Mouse (Mus musculus) A20 (cell line): ENCODE data around the gene Ptdss2.

ENCODE experiments used
- DNase-seq: peaks from one replicate; pipeline ENCODE4 v3.0.0-alpha.2; 2011; ENCODE audit warnings: low read depth, low spot score

Gene Ptdss2

DNA sequence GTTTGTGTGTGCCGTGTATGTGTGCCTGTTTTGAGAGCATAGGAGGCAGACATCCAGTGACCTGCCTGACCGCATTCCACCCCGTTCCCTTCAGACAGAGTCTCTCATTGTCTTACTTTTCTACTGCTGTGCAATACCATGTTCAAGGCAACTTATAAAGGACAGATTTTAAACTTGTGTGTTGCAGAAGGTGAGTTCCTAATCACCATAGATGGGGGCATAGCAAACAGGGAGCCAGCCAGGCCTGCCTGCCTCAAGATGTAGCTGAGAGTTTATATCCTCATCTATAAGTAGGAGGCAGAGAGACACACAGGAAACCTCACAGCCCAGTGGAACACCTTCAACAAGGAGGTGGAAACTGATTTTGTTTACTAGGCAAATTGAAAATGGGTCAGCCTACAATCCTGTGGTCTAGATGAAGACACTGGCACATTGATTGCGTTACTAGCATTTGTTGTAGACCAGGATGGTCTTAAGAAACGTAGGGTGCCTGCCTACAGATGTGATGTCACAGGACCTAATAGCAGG is 51.2 kb downstream of the Ptdss2 start:
- DNase-seq = no peak

DNA sequence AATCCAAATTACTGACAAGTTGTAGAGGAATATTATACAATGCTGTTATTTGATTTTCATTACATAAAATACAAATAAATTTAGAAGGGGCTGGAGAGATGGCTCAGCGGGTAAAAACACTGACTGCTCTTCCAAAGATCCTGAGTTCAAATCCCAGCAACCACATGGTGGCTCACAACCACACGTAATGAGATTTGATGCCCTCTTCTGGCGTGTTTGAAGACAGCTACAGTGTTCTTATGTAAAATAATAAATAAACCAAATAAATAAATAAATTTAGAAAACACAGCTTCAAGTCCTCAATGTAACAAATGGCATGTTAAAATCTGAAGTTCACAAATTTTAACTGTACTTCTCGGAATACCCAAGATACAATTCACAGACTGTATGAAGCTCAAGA is 52.9 kb downstream of the Ptdss2 start:
- peak; percentile 40 for DNase-seq

- DNase-seq = peak; percentile 88
Observed at GRCm38 (mm10) chr7:141176173-141176572, 54.0 kb downstream of the Ptdss2 start.

DNA sequence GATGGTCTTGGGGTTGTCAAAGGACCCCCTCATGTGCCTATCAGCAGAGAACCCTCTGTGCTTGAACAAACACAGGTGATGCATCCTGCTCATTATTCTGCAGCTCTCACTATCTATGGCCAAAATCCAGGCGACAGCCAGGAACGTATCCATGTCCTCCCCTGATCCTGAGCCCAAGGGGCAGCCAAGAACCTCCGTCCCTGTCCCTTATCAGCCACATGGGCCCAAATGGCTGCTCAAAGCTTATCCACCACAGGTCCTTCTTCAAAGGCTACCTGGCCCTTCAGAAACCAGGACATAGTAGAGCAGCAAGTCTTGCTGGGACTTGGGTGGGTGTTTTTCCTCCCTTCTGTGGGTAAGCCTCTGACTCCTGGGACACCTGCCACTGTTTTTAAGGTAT is 66.0 kb downstream of the Ptdss2 start:
- no peak for DNase-seq

- no peak for DNase-seq
Observed at GRCm38 (mm10) chr7:141188733-141189132, 66.6 kb downstream of the Ptdss2 start.

DNA sequence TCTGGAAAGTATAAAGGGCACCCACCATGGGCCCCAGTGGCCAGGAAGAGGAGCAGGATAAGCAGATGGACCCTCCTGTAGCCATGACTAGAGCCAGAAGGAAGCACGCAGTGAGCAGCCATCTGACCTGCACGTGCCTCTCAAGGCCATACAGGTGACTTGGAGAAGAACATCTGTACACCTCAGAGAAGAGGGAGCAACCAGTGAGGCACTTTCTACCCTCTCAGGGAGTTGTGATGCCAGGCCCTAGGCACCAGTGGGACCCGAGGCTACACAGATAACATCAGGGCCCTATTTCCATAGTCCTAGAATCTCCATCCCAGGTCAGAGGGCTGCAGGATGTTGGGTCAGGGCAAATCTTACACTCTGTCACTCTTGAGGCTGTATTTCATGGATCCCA is 68.0 kb downstream of the Ptdss2 start:
- DNase-seq = no peak

GRCm38 (mm10) chr7:141191036-141191435 is 68.9 kb downstream of the Ptdss2 start:
- DNase-seq = no peak

DNA sequence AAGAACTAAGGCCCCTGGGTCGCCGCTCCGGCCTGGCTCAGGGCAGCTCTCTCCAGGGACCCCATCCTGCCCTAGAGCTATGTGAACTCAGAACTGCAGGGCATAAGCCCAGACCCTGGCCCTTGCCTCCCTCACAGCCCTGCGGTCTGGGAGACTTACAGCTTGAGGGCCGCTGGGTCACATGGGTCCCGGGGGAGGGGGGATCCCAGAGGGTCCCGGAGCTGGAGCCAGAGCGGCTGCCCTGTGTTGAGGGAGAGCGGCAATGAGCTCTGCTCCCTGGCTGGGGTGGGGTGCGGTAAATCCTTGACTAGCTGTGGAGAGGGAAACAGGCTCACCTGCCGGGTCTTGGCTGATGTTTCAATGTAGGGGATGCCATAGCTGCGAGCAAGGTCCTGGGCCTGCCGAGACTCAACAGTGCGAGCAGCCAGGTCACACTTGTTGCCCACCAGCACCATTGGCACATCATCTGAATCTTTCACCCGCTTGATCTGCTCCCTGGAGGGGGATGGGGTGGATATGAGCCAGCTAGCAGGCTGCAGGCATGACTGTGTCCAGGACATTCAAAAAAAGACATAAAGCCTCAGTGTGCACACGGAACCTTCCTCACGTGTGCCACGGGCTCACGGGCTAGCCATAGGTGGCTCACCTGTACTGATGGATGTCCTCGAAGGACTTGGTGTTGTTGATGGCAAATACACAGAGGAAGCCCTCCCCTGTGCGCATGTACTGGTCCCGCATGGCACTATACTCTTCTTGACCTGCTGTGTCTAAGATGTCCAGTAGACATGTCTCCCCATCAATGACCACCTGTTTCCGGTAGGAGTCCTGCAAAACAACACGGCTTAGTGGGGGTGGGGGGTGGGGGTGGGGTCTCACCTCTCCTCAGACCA is 69.9 kb downstream of the Ptdss2 start:
- DNase-seq = no peak

GRCm38 (mm10) chr7:141192776-141193347 is 70.7 kb downstream of the Ptdss2 start:
- no peak for DNase-seq

DNA sequence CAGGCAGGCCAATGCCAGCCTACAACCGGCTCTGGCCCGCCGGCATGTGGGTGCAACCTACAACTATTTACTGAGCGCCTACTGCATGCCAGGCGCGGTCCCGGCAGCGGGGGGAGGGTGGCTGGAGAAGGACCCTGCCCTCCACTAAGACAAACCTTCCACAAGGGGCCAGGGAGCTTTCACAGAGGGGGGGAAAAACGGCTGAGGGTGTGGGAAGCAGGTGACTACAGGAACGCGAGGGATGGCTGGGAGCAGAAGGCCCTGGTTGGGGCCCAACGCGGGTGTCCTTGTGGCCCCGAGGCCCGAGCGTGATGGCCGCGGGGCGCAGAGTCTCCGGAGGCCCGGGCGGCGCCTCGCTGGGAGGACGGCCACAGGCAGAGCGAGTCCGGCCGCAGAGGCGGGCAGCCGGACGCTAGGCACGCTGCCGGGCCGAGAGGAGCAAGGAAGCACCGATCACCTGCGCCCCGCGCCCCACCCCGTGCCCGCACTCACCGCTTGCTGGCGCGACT is 71.2 kb downstream of the Ptdss2 start:
- peak; percentile 69 for DNase-seq

DNA sequence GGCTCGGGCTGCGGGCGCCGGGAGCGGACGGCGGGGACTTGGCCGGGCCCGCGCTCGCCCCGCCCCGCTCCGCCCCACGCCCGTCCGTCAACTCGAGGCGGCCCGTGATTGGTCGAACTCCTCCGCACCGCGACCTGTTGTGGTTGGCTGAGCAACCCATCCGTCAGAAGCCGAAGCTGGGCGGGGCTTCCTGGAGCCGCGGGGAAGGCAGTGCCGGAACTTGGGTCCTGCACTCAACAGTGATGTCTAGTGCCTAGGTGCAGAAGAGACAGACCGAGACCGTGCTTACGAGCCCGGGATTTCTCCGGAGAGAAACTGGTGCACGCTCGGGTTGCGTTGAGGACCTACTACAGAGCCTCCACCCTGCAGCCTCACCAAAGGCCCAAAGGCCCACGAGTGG is 71.8 kb downstream of the Ptdss2 start, which contains the start of the genes Hras and Lrrc56:
TSS of gene Hras (minus strand) at position 58 of the 400 bp plus-strand sequence.
TSS of gene Lrrc56 (plus strand) at position 210 of the 400 bp plus-strand sequence.
- peak; percentile 99 for DNase-seq

DNA sequence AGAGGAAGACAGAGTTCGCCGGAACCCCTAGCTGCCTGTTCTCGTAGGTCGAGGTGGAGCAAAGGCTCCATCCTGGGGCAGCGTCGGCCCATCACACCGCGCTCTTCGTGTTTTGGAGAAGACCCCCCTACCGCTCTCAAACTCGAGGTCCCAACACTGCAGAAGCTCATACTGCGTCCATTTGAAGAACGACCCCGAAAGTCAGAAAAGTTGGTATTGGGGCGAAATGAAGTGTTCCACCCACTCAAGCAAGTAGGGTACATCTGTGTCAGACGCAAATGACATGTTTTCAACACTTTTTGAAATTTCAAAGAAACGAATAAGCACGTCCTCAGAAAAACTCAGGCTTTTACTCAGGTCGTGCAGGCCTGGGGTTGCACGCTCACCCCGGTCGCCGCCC is 72.2 kb downstream of the Ptdss2 start:
- DNase-seq = no peak

- peak; percentile 98 for DNase-seq
Observed at GRCm38 (mm10) chr7:141194830-141195229, 72.6 kb downstream of the Ptdss2 start.

DNA sequence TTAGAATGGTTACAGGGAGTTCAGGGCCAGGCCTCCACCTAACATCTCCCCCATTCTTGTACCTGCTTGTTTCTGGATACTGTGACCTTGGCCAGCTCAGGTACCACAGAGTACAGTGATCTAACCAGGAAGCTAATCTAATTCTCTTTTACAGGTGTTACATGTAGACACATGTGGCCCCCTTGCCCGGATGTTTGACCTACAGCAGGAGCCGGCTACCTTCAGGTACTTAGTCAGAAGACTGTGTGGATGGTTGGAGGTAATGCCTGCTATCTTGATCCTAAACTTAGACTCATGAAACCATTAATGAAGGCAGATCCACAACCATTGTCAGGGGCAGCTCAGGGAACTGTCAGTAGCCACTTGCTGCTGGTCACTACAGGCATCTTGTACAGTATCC is 73.6 kb downstream of the Ptdss2 start:
- no peak for DNase-seq

DNA sequence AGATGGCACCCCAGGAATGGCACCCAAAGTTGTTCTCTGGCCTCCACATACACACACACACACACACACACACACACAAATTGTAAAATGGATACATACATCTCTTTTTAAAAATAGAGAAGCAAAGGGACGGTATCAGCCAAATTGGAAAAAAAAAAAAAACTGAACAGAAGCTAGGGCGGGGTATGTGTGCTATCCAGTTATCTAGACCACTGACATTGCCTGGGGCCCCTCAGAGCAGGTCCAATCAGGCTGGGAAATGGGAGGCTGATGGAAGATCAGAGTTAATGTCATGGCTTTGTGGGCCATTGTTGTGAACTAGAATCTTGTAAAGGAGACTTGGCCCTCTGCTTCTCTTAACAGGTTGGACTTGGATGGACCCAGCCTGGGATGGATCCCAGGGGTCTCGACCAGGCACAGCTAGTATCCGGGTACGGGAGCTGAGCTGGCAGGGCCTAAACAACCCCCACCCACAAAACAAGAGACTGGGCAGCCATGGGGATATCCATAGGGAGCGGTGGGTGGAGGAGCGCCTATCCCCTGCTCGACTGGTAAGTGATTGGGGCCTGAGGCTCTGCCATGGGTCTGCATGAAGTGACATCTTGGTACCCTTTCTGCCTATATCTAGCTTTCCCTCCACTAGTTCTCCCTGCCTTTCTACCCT is 74.6 kb downstream of the Ptdss2 start:
- no peak for DNase-seq

- DNase-seq = no peak
Observed at GRCm38 (mm10) chr7:141198121-141198520, 75.9 kb downstream of the Ptdss2 start.

- no peak for DNase-seq
Observed at GRCm38 (mm10) chr7:141204546-141204945, 82.4 kb downstream of the Ptdss2 start.

DNA sequence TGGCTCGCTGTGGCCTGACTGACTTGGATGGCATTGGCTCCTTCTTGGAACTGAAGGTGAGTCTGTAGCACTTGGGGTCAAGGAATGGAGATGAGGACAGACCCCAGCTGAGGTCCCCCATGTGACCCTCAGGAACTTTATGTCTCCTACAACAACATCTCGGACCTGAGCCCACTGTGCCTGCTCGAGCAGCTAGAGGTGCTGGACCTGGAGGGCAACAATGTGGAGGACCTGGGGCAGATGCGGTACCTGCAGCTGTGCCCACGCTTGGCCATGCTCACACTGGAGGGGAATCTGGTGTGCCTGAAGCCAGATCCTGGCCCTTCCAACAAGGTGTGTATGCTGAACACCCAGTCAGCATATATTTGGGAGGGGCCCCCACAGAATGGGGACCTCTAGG is 83.3 kb downstream of the Ptdss2 start:
- DNase-seq = no peak

DNA sequence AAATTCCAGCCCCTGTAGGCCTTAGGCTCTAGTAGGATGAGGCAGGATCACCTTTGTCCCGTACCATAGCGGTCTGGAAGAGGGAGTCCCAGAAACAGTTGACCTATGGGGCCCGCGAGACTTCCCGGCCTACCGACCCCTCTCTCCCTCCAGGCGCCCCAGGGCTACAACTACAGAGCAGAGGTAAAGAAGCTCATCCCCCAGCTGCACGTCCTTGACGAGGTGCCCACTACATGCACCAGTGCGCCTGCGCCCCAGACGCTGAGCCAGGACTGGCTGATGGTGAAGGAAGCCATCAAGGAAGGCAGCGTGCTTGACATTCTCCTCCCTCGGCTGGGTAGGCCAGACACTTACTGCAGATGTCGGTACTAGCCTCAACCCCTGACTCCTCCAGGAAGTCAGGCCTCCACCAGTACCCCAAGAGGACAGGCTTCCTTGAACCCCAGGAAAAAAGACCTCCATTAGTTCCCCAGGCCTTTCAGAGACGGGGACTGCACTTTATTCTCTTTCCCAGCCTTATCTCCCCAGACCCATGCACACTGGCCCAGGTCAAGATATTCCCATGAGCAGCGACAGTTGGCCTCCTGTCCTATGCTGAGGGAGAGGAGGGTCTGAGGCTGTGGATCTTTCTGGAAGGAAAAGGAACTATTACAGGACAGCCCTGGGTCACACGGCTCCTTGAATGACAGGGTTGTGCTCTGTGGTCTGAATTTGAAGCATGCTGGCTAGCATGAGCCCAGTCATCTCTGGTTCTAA is 84.2 kb downstream of the Ptdss2 start:
- no peak for DNase-seq
